Mouse (Mus musculus) cortical plate, adult 2 months (tissue): ENCODE data around the gene Dok7. TPM values are rescaled to one million over a fixed set of nuclear protein-coding genes. Genes with fewer than 3 reads are reported as not detected.
A peak's percentile ranks its signal among the peaks of the same experiment; 100 is the strongest.

ENCODE experiments used
- H3K27ac ChIP-seq: fragments of 200-500 bp; 2 replicates; pipeline ENCODE4 v1.5.1; 2012; ENCODE audit warnings: low read length, control low read depth, inconsistent platforms; ENCODE audit not compliant: insufficient read depth
- H3K4me1 ChIP-seq: fragments of 200-500 bp; 2 replicates; pipeline ENCODE4 v1.6.1; 2011; ENCODE audit warnings: low read length; ENCODE audit not compliant: control insufficient read depth, insufficient read depth
- H3K4me3 ChIP-seq: fragments of 200-500 bp; 2 replicates; pipeline ENCODE4 v1.5.1; 2011; ENCODE audit warnings: mild to moderate bottlenecking, low read length, control low read depth; ENCODE audit not compliant: insufficient read depth
- CTCF ChIP-seq: fragments of 200-500 bp; IDR thresholded peaks from 2 replicates; pipeline ENCODE4 v1.5.1; 2011; ENCODE audit warnings: mild to moderate bottlenecking, control low read depth, low read length; ENCODE audit not compliant: insufficient read depth; ENCODE audit errors: extremely low read depth
- POLR2A ChIP-seq: fragments of 200-500 bp; IDR thresholded peaks from 2 replicates; pipeline ENCODE4 v1.6.1; 2011; ENCODE audit warnings: mild to moderate bottlenecking, low read length, control low read depth; ENCODE audit not compliant: insufficient read depth; ENCODE audit errors: extremely low read depth
- polyA plus RNA-seq: library from polyadenylated mRNA; depleted of rRNA; stranded (reverse); fragments of >200 nt; gene quantifications from 2 replicates; pipeline ENCODE4 v1.2.3, GENCODE M21; 2012

Gene Dok7
- polyA plus RNA-seq, 1 experiment: 17.7 TPM

DNA sequence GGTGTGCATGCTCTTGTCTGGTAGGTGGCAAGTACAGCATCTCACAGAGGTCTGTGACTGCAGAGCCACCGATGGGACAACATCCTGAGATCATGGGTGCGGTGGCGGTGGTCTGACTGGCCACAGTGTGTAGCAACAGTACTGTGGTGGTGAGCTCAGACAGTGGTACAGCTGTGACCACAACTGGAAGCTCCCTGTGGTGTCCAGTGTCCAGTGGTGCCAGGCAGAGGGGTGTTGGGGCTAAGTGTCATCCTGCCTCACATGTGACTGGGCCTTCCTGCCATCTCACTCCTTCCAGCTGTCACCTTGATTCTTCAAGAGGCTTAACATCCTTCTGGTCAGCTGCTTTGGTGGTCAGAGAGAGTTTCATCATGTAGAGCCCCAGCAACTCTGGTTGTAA lies 1.9 kb upstream of the Dok7 start:
- Histone ChIP-seq H3K4me3 (no peak overlapping the region), H3K4me1 (peaks cover 5% of the 10 kb centered on the region), H3K27ac (no peak overlapping the region)
- TF ChIP-seq CTCF: no peak
- no peak for TF ChIP-seq POLR2A

- peaks cover 5% of the 10 kb centered on the region for H3K4me1 ChIP-seq
- no peak overlapping the region for H3K4me3 ChIP-seq
- no peak for TF ChIP-seq POLR2A
- TF ChIP-seq CTCF: no peak
- H3K27ac ChIP-seq: no peak overlapping the region
These were observed 1.5 kb upstream of the Dok7 start for GRCm38 (mm10) chr5:35055076-35055475.

- peaks cover 5% of the 10 kb centered on the region for H3K4me1 ChIP-seq
- H3K4me3 ChIP-seq: peak overlapping the region; percentile 82
- H3K27ac ChIP-seq: no peak overlapping the region
- TF ChIP-seq POLR2A: no peak
- no peak for TF ChIP-seq CTCF
These were observed 1.0 kb downstream of the Dok7 start for GRCm38 (mm10) chr5:35057582-35057981.

- peak overlapping the region; percentile 82; the same call in 1 of the 2 replicates for H3K4me3 ChIP-seq
- TF ChIP-seq CTCF: no peak
- TF ChIP-seq POLR2A: no peak
- no peak overlapping the region for H3K27ac ChIP-seq
- H3K4me1 ChIP-seq: peaks cover 5% of the 10 kb centered on the region
These were observed 1.6 kb downstream of the Dok7 start for GRCm38 (mm10) chr5:35058216-35058615.

DNA sequence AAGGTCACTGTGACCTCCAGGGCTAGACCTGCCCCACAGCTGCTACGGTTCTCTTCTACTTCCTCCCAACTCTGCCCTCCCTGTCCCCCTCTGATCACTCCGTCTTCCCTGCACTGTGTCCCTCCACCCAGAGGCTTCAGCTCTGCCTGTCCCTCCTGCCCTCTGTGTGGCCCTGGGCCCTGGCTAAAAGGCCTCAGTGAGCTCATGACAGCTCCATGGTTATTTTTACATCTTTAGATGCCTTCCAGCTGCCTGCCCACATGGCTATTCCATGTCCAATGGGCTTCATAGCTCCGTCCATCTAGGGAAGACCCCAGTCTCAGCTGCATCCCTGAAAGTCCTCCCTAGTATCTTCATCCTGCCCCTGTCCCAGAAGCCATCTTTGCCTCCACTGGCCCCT lies 3.5 kb downstream of the Dok7 start:
- H3K4me1 ChIP-seq: peaks cover 5% of the 10 kb centered on the region
- no peak for TF ChIP-seq CTCF
- no peak for TF ChIP-seq POLR2A
- no peak overlapping the region for H3K27ac ChIP-seq
- no peak overlapping the region for H3K4me3 ChIP-seq

DNA sequence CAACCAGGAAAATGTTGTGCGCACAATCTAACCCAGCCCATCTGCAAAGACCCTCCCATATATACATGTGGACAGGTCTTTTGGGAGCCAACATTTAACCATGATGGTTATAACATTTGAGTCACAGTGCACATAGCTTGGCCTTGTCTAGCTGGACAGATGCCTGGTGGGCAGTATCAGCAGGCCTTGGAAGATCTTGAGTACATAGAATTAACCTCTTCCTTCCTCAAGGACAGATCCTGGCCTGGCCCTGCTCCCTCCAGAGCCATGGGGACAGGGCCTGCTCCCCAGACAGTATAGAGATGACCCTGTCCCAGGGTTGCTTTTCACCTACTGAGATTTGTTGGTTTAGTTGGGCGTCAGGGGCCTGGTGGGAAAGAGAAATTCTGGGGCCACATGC lies 13.3 kb downstream of the Dok7 start:
- no peak for TF ChIP-seq CTCF
- no peak for TF ChIP-seq POLR2A
- H3K4me1 ChIP-seq: no peaks in the 10 kb centered on the region
- no peak overlapping the region for H3K4me3 ChIP-seq
- no peak overlapping the region for H3K27ac ChIP-seq

GRCm38 (mm10) chr5:35070314-35070713 lies 13.7 kb downstream of the Dok7 start:
- no peak overlapping the region for H3K4me3 ChIP-seq
- H3K4me1 ChIP-seq: no peaks in the 10 kb centered on the region
- TF ChIP-seq POLR2A (no peak), CTCF (no peak)
- H3K27ac ChIP-seq: no peak overlapping the region

DNA sequence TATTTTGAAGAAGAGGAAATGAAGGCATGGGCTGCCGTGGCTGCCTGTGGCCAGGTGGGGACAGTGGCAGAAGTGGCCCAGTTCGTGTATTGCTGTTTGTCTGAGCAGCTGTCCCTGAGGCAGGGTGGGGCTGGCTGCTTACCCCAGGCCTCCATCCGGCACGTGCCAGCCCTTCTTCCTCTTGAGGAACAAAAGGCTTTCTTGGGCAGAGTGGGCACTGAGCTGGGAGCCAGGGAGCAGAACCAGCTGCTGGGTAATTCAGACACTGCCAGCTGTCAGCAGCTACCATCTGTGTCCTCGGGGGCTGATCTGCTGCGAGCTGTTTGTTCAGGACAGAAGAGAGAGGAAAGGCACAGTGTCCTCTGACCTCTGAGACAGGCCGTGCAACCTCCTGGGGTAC lies 14.4 kb downstream of the Dok7 start:
- Histone ChIP-seq H3K4me1 (no peaks in the 10 kb centered on the region), H3K27ac (no peak overlapping the region), H3K4me3 (no peak overlapping the region)
- TF ChIP-seq POLR2A: no peak
- TF ChIP-seq CTCF: no peak

DNA sequence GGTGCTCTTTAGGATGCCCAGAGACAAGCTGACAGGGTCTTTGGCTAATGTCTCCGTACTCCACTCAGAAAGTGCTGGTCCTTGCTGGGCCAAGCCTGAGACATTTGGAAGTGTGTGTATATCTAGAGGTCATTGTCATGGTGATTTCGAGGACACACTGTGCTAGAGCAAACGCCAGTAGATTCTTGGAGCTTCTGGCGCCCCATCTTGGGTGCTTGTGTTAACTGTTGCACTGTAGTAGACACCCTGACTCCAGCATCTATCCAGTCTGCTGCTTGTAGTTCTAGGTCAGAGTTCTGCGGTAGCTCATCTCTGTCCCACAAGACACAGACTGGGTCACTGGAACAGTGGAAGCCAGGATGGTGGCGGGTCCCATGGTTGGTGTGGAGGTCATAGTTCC lies 15.3 kb downstream of the Dok7 start:
- H3K27ac ChIP-seq: no peak overlapping the region
- H3K4me3 ChIP-seq: no peak overlapping the region
- H3K4me1 ChIP-seq: no peaks in the 10 kb centered on the region
- TF ChIP-seq POLR2A: no peak
- TF ChIP-seq CTCF: no peak

DNA sequence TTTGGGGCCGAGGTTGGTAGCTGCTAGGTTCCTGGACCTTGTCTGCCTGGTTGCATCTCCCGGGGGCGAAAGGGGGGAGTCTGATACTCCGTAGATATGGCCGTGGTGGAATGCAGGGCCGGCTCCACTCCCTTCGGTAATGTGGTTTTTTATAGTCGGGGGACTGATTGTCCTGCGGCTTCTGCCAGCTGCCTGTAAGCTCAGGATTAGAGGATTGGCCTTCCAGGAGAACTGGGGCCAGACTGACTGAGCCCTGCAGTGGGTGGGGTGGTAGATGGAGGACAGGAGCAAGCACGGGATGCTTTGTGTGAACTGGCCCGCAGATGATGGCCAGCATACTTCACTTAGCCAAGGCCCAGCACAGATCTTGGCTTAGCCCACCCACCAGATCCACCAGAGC lies 16.7 kb downstream of the Dok7 start:
- Histone ChIP-seq H3K4me1 (no peaks in the 10 kb centered on the region), H3K27ac (no peak overlapping the region), H3K4me3 (no peak overlapping the region)
- TF ChIP-seq POLR2A (no peak), CTCF (no peak)

DNA sequence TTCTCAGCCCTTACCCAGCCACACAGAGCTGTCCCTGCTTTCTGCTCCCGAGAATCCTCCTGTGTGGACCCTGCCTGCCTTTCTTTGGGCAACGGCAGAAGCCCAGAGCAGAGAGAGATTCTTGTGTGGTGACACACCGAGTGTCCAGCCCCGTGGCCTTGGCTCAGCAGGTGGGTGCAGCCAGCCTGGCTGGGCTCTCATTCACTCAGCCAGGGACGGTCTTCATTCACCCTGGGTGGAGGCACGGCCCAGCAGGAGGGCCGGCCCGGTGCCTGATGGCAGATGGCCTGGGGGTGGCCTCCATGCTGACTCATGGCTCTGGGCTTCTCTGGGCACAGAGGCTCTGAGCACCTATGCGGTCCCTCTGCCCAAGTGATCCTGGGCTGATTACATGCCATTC lies 17.4 kb downstream of the Dok7 start:
- Histone ChIP-seq H3K27ac (no peak overlapping the region), H3K4me3 (no peak overlapping the region), H3K4me1 (no peaks in the 10 kb centered on the region)
- TF ChIP-seq POLR2A (no peak), CTCF (no peak)
